ENCODE assay signal across 8 mouse cellular contexts in genomic region chrX:12135121-12136111, GRCm38 (mm10). TPM values are rescaled to one million over a fixed set of nuclear protein-coding genes. Genes with fewer than 3 reads are reported as not detected.
DNase-seq lines count a peak whose midpoint lies in the region; ATAC-seq lines count a peak whose summit lies in the region.

No protein-coding gene starts in this region.

- under 1% methylated on average over 53 of the region's 75 CpGs for WGBS in forebrain, embryonic 13.5 days
- WGBS in hindbrain, embryonic 11.5 days, result under 1% methylated on average over 32 of the region's 75 CpGs
- 4% methylated on average over 31 of the region's 75 CpGs for WGBS in liver, embryonic 12.5 days (ENCODE audit: insufficient replicate concordance)

- no peaks in the 10 kb centered on the region for H3K36me3 ChIP-seq in forebrain, embryonic 13.5 days (ENCODE audit: poor library complexity, severe bottlenecking)
- H3K36me3 ChIP-seq in hindbrain, embryonic 11.5 days (ENCODE audit: control insufficient read depth, insufficient read depth, low read length), result no peaks in the 10 kb centered on the region
- no peaks in the 10 kb centered on the region for H3K36me3 ChIP-seq in liver, embryonic 12.5 days

- peak overlapping the region; percentile 65 for H3K9ac ChIP-seq in forebrain, embryonic 13.5 days
- H3K9ac ChIP-seq in hindbrain, embryonic 11.5 days (ENCODE audit: low read depth, low read length), result peak overlapping the region; percentile 47
- peak overlapping the region; percentile 12; the same call in 1 of the 2 replicates for H3K9ac ChIP-seq in liver, embryonic 12.5 days

- no peaks in the 10 kb centered on the region for H3K9me3 ChIP-seq in forebrain, embryonic 13.5 days (replicated peaks)
- no peaks in the 10 kb centered on the region for H3K9me3 ChIP-seq in hindbrain, embryonic 11.5 days (ENCODE audit: control insufficient read depth, low read length)
- H3K9me3 ChIP-seq in liver, embryonic 12.5 days (replicated peaks), result no peaks in the 10 kb centered on the region

- peak; percentile 65 to 66 for DNase-seq in right cerebral cortex, postnatal 10 days (ENCODE audit: low spot score in 2 of 2)
- DNase-seq in right cerebral cortex, postnatal 36 days (ENCODE audit: low spot score in 2 of 2), result no peak
- peak; percentile 82 for DNase-seq in adrenal gland, postnatal 10 days
- peak; percentile 78 for DNase-seq in hindbrain, embryonic 11.5 days (ENCODE audit: low spot score)
- peak; percentile 71 to 82 for DNase-seq in natural killer cell, adult 2 months (ENCODE audit: low spot score in 2 of 2)
- peak; percentile 86 for DNase-seq in thymus, postnatal 4 days

- peaks cover 89% of the 10 kb centered on the region for H3K27me3 ChIP-seq in forebrain, embryonic 13.5 days
- H3K27me3 ChIP-seq in hindbrain, embryonic 11.5 days (ENCODE audit: control insufficient read depth, insufficient read depth, low read length), result peaks cover 73% of the 10 kb centered on the region
- H3K27me3 ChIP-seq in liver, embryonic 12.5 days (replicated peaks), result peaks cover 99% of the 10 kb centered on the region

- peak overlapping the region; percentile 86 for H3K27ac ChIP-seq in forebrain, embryonic 13.5 days
- peak overlapping the region; percentile 87 for H3K27ac ChIP-seq in hindbrain, embryonic 11.5 days (ENCODE audit: low read depth, low read length)
- peak overlapping the region; percentile 45; the same call in 1 of the 2 replicates for H3K27ac ChIP-seq in liver, embryonic 12.5 days

- H3K4me3 ChIP-seq in forebrain, embryonic 13.5 days, result peak overlapping the region; percentile 41
- peak overlapping the region; percentile 28 for H3K4me3 ChIP-seq in hindbrain, embryonic 11.5 days (ENCODE audit: low read depth, low read length)
- peak overlapping the region; percentile 45 for H3K4me3 ChIP-seq in liver, embryonic 12.5 days

- ATAC-seq in forebrain, embryonic 13.5 days, result peak; percentile 66
- ATAC-seq in hindbrain, embryonic 11.5 days (ENCODE audit: low FRiP score), result peak; percentile 51
- peak; percentile 30; the same call in 1 of the 2 replicates for ATAC-seq in liver, embryonic 12.5 days

- H3K4me2 ChIP-seq in forebrain, embryonic 13.5 days, result peak overlapping the region; percentile 73
- H3K4me2 ChIP-seq in hindbrain, embryonic 11.5 days (replicated peaks; ENCODE audit: low read depth, low read length), result peak overlapping the region; percentile 65
- H3K4me2 ChIP-seq in liver, embryonic 12.5 days, result peak overlapping the region; percentile 68

- H3K4me1 ChIP-seq in forebrain, embryonic 13.5 days, result peaks cover 34% of the 10 kb centered on the region
- H3K4me1 ChIP-seq in hindbrain, embryonic 11.5 days (replicated peaks; ENCODE audit: control insufficient read depth, insufficient read depth, low read length), result 0 out of 2 replicates have a peak, but pooled peaks cover 2% of the 10 kb centered on the region
- peaks cover 41% of the 10 kb centered on the region for H3K4me1 ChIP-seq in liver, embryonic 12.5 days

RNA-seq across cellular contexts. Expression of gene Bcor, which starts 24.7 kb away (rescaled TPM):
- total RNA-seq in adrenal gland, postnatal 10 days (2021), result 10 to 100 TPM; 21.1 to 23.3 TPM
- polyA plus RNA-seq in forebrain, embryonic 13.5 days (2015; fragmentation: Nextera tagmentation; extraction: Ambion mirVana), result 16.2 and 18.8 TPM in 2 replicates
- polyA plus RNA-seq in hindbrain, embryonic 11.5 days (2014; fragmentation: Nextera tagmentation; extraction: Ambion mirVana), result 23.1 and 24.6 TPM in 2 replicates
- polyA plus RNA-seq in liver, embryonic 12.5 days (2016; fragmentation: Nextera tagmentation; extraction: Ambion mirVana), result 7.9 and 8.4 TPM in 2 replicates

Comparison
In these comparisons a context has a peak if more than half of its experiments do, and no peak if none do; other contexts are left out.
1. DNase-seq: peak in right cerebral cortex, postnatal 10 days (2 of 2), adrenal gland, postnatal 10 days (single experiment), hindbrain, embryonic 11.5 days (single experiment), natural killer cell, adult 2 months (2 of 2) and thymus, postnatal 4 days (single experiment); none in right cerebral cortex, postnatal 36 days (0 of 2).
2. H3K9ac ChIP-seq: peak in every context shown above with its lines; median percentile 65 in forebrain, embryonic 13.5 days; 47 in hindbrain, embryonic 11.5 days; 12 in liver, embryonic 12.5 days.
3. Peak in every context shown above with its lines, with median percentiles within 50 percentile points of each other: ATAC-seq, H3K27ac ChIP-seq, H3K4me2 ChIP-seq and H3K4me3 ChIP-seq.